ENCODE assay signal across 8 mouse cellular contexts in the genomic region with DNA sequence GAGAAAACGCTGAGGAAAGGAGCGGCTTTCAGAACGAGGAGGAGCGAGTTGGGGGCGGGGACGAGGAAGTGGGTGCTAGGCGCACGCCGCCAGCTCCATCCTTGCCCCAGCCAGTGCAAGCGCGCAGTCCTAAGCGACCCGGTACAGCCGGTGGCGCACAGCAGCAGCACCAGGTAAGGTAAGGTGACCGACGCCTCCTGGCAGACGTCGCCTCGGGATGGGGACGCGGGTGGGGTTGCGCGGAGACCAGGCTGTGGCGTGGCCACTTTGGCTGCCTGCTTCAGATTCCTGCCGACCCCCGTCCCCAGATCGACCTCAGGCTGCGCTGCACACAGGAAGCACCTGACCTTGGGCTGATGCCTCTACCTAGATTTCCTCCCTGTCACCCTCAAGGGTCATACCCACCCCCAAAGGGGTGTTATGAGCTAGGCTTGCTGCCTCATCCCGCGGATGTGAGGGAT. TPM values are rescaled to one million over a fixed set of nuclear protein-coding genes. Genes with fewer than 3 reads are reported as not detected.
DNase-seq lines count a peak whose midpoint lies in the region; ATAC-seq and TF ChIP-seq lines count a peak whose summit lies in the region.

A gene (plus strand): TSS at position 109 of the 461 bp plus-strand sequence.

- H3K4me3 ChIP-seq in heart, adult 2 months: peak within 1 kb of the TSS; percentile 24
- H3K4me3 ChIP-seq in embryonic facial prominence, embryonic 12.5 days: peak within 1 kb of the TSS; percentile 37
- peak within 1 kb of the TSS; percentile 26; the same call in 1 of the 2 replicates for H3K4me3 ChIP-seq in intestine, embryonic 14.5 days (ENCODE audit: low read depth, low read length)
- H3K4me3 ChIP-seq in midbrain, embryonic 16.5 days (ENCODE audit: low read depth, low read length): peak within 1 kb of the TSS; percentile 51

- TF ChIP-seq POLR2A in heart, adult 2 months (IDR thresholded peaks at IDR 0.05; ENCODE audit: insufficient read depth, low read depth, low read length): no peak

- 3% methylated on average over 31 of the region's 31 CpGs for WGBS in heart, adult 2 months
- WGBS in embryonic facial prominence, embryonic 12.5 days: under 1% methylated on average over 31 of the region's 31 CpGs
- under 1% methylated on average over 23 of the region's 31 CpGs for WGBS in intestine, embryonic 14.5 days
- WGBS in midbrain, embryonic 16.5 days: 2% methylated on average over 31 of the region's 31 CpGs

- DNase-seq in heart, adult 2 months: no peak
- no peak for DNase-seq in heart, adult 8-10 months (ENCODE audit: low spot score)
- DNase-seq in CD4-positive helper T cell, adult 2 months (ENCODE audit: low read depth, low spot score): peak; percentile 68
- no peak for DNase-seq in intestine, embryonic 14.5 days (ENCODE audit: low spot score)
- DNase-seq in urinary bladder, postnatal 25 days (ENCODE audit: low spot score): no peak

- no peak for TF ChIP-seq EP300 in heart, adult 2 months (IDR thresholded peaks at IDR 0.05; ENCODE audit: insufficient read depth, low read depth, low read length)

- no peaks in the 10 kb centered on the region for H3K27me3 ChIP-seq in heart, adult 2 months (ENCODE audit: control insufficient read depth, insufficient read depth, low read length)
- H3K27me3 ChIP-seq in embryonic facial prominence, embryonic 12.5 days: peaks cover 36% of the 10 kb centered on the region
- peaks cover 16% of the 10 kb centered on the region for H3K27me3 ChIP-seq in intestine, embryonic 14.5 days (replicated peaks; ENCODE audit: control insufficient read depth, insufficient read depth, low read length)
- no peaks in the 10 kb centered on the region; the same call in 1 of the 2 replicates for H3K27me3 ChIP-seq in midbrain, embryonic 16.5 days (ENCODE audit: control insufficient read depth, insufficient read depth, low read depth, low read length)

- no peak for TF ChIP-seq CTCF in heart, adult 2 months (IDR thresholded peaks at IDR 0.05)

- no peaks in the 10 kb centered on the region for H3K9me3 ChIP-seq in embryonic facial prominence, embryonic 12.5 days
- H3K9me3 ChIP-seq in intestine, embryonic 14.5 days (ENCODE audit: control insufficient read depth, low read length): no peaks in the 10 kb centered on the region
- H3K9me3 ChIP-seq in midbrain, embryonic 16.5 days (replicated peaks; ENCODE audit: control insufficient read depth, low read length, poor library complexity, severe bottlenecking): no peaks in the 10 kb centered on the region

- no peaks in the 10 kb centered on the region for H3K79me2 ChIP-seq in heart, adult 2 months (replicated peaks; ENCODE audit: control insufficient read depth, insufficient read depth, low read length)

- no peaks in the 10 kb centered on the region; the same call in none of the 2 replicates for H3K4me1 ChIP-seq in heart, adult 2 months (ENCODE audit: control insufficient read depth, insufficient read depth, low read length)
- peaks cover 9% of the 10 kb centered on the region; the same call in 1 of the 2 replicates for H3K4me1 ChIP-seq in embryonic facial prominence, embryonic 12.5 days
- no peaks in the 10 kb centered on the region for H3K4me1 ChIP-seq in intestine, embryonic 14.5 days (replicated peaks; ENCODE audit: control insufficient read depth, insufficient read depth, low read length)
- H3K4me1 ChIP-seq in midbrain, embryonic 16.5 days (ENCODE audit: control insufficient read depth, insufficient read depth, low read length): peaks cover 7% of the 10 kb centered on the region; the same call in 1 of the 2 replicates

- peak within 1 kb of the TSS; percentile 46 for H3K9ac ChIP-seq in heart, adult 2 months (ENCODE audit: low read depth, low read length)
- H3K9ac ChIP-seq in embryonic facial prominence, embryonic 12.5 days: no peak within 1 kb of the TSS
- H3K9ac ChIP-seq in intestine, embryonic 14.5 days (ENCODE audit: low read length): 0 out of 2 replicates have a peak within 1 kb of the TSS, but pooled peaks have one; percentile 13
- peak within 1 kb of the TSS; percentile 79 for H3K9ac ChIP-seq in midbrain, embryonic 16.5 days (ENCODE audit: low read depth, low read length)

- peak within 1 kb of the TSS; percentile 70 for H3K4me2 ChIP-seq in embryonic facial prominence, embryonic 12.5 days (replicated peaks)
- H3K4me2 ChIP-seq in intestine, embryonic 14.5 days (ENCODE audit: low read length): peak within 1 kb of the TSS; percentile 51
- H3K4me2 ChIP-seq in midbrain, embryonic 16.5 days (ENCODE audit: low read length): peak within 1 kb of the TSS; percentile 79

- intact Hi-C loops in heart, adult 2 months (cut with DNase I): no loop called here

- H3K36me3 ChIP-seq in heart, adult 2 months (ENCODE audit: control insufficient read depth, insufficient read depth, low read length): no peaks in the 10 kb centered on the region
- H3K36me3 ChIP-seq in embryonic facial prominence, embryonic 12.5 days: no peaks in the 10 kb centered on the region
- H3K36me3 ChIP-seq in intestine, embryonic 14.5 days (ENCODE audit: control insufficient read depth, insufficient read depth, low read length): no peaks in the 10 kb centered on the region
- no peaks in the 10 kb centered on the region for H3K36me3 ChIP-seq in midbrain, embryonic 16.5 days (ENCODE audit: control insufficient read depth, insufficient read depth, low read length)

- no peak within 1 kb of the TSS for H3K27ac ChIP-seq in heart, adult 2 months
- H3K27ac ChIP-seq in embryonic facial prominence, embryonic 12.5 days: no peak within 1 kb of the TSS
- H3K27ac ChIP-seq in intestine, embryonic 14.5 days (ENCODE audit: low read depth): no peak within 1 kb of the TSS
- no peak within 1 kb of the TSS for H3K27ac ChIP-seq in midbrain, embryonic 16.5 days (ENCODE audit: low read length)

- ATAC-seq in embryonic facial prominence, embryonic 12.5 days (ENCODE audit: insufficient number of reproducible peaks, insufficient read depth, low FRiP score, low TSS enrichment): no peak
- no peak for ATAC-seq in intestine, embryonic 14.5 days (replicated peaks; ENCODE audit: low FRiP score, low TSS enrichment, low read depth)
- ATAC-seq in midbrain, embryonic 16.5 days: peak; percentile 85
- no peak; the same call in 1 of the 2 replicates for ATAC-seq in monocyte, adult 5-6 weeks (replicated peaks; ENCODE audit: insufficient number of reproducible peaks, low FRiP score, low TSS enrichment, poor library complexity, severe bottlenecking)

RNA-seq across cellular contexts. Expression of the gene that starts here (rescaled TPM):
- total RNA-seq in heart, adult 2 months (2021): under 1 TPM; 0.23 to 0.34 TPM
- 0.68 and 1.3 TPM in 2 replicates for polyA plus RNA-seq in heart, adult 2 months (2012; rRNA removed)
- under 1 TPM; 0.60 to 0.75 (median 0.64) TPM for total RNA-seq in heart, adult 8-10 months (2022)
- 0.22 TPM in 1 of 2 replicates, not detected in the other for polyA plus RNA-seq in embryonic facial prominence, embryonic 12.5 days (2016; fragmentation: Nextera tagmentation; extraction: Ambion mirVana)
- 0.16 and 0.26 TPM in 2 replicates for polyA plus RNA-seq in intestine, embryonic 14.5 days (2014; fragmentation: Nextera tagmentation; extraction: Ambion mirVana)
- 1.1 and 1.2 TPM in 2 replicates for polyA plus RNA-seq in midbrain, embryonic 16.5 days (2015; fragmentation: Nextera tagmentation; extraction: Ambion mirVana)
- total RNA-seq in monocyte, adult 5-6 weeks (2017): 4.8 to 16.6 TPM (median 5.1 TPM) in 3 replicates
